Mouse (Mus musculus) liver, embryonic 14.5 days (tissue): ENCODE data around the gene Apoh.

Experiments used
- CTCF ChIP-seq: IDR thresholded peaks from 2 replicates; pipeline ENCODE4 v1.5.1; 2016; ENCODE audit warnings: antibody characterized with exemption, low read depth, control low read depth
- EP300 ChIP-seq: IDR thresholded peaks from 2 replicates; pipeline ENCODE4 v1.6.1; 2016; ENCODE audit warnings: antibody characterized with exemption, low read depth

- TF ChIP-seq EP300 (no peak), CTCF (no peak)
Measured at GRCm38 (mm10) chr11:108358911-108359310, 15.8 kb downstream of the Apoh start.
